Mouse (Mus musculus): Measurements from ENCODE around the gene 4930523C07Rik. TPM values are rescaled to one million over a fixed set of nuclear protein-coding genes. Genes with fewer than 3 reads are reported as not detected.

Gene 4930523C07Rik
- polyA plus RNA-seq, 1 experiment = 9.5 TPM

DNA sequence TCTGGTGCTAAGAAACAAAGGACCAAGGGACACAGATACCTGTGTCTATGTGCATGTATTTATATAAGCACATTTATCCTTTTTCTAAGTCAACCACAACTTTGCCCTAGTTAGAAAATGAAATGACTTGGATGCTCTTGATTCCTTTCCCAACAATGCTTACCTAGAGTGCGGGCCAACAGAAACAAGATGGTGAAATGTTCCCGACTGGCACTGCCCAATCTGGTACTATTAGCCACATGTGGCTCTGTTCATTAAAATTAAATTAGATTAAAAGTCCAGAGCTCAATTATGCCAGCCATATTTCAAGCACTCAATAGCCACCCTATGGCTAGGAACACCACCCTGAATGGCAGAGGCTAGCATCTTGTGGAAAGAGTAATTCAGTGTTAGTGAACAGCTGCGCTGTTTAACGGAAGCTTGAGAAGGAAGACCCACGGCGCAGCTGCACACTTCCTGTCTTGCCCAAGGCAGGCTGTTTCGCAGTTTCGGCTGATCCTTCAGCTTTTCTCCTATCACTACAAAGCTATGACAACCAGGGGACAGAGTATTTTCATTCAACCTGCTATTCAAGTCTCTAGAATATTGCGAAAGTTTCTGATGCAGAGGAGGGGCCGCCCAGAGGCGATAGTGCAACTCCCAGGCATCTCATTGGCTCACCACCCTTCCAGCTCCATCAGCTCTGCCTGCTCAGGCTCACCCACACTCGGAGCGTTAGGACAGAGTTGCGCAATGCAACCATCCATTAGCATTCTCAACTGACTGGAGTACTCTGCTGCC lies 34.9 kb downstream of the 4930523C07Rik start:
- H3K4me1 ChIP-seq (ENCODE audit: control insufficient read depth, insufficient read depth, low read length) = no peaks in the 10 kb centered on the region; the same call in 1 of the 2 replicates
- 0 out of 2 replicates have a peak overlapping the region, but pooled peaks have one; percentile 6 for H3K4me3 ChIP-seq (ENCODE audit: insufficient read depth, low read depth, low read length)
- H3K27ac ChIP-seq (ENCODE audit: insufficient read depth, low read depth, low read length) = no peak overlapping the region
- no peaks in the 10 kb centered on the region for H3K27me3 ChIP-seq (replicated peaks; ENCODE audit: control insufficient read depth, insufficient read depth, low read length)
- peak; percentile 79 for DNase-seq
- no peaks in the 10 kb centered on the region for H3K36me3 ChIP-seq (ENCODE audit: control insufficient read depth, insufficient read depth, low read length)
- 58% methylated on average over 14 of the region's 14 CpGs for WGBS
- 0 out of 2 replicates have a peak, but pooled peaks have one; percentile 2 for TF ChIP-seq CTCF (conservative IDR thresholded peaks at IDR 0.05; ENCODE audit: insufficient read depth, insufficient read length, low read depth, low read length)
- no peak for TF ChIP-seq POLR2A (IDR thresholded peaks at IDR 0.05; ENCODE audit: low read depth, low read length)

DNA sequence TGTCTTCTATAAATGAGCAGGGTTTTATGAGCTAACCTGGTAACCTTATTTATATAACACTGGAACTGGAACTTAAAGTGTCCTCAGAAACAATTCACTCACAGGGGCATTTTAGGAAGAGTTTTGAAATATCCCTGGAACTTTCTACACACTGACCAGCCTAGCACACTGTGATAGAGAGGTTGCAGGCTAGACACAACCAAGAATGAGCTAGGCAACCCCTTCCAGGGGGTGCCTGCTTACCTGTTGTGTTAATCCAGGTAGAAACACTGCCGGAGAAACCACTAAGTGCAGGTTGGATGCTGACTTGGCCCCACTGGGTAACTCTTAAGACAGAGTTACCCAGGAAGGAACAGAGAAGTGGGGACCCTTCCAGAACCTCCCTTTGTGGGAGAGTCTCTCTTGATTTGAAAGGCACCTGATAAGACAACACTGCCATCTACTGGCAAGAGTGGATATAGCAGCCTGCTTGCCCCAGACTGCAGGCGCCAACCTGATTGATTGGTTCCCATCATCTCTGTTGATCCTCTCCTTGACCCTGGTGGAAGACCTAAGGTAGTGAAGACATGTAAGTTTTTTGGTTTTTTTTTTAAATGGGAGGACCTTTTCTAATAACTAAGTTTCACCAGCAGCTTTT lies 36.7 kb downstream of the 4930523C07Rik start:
- peak; percentile 76 for DNase-seq
- TF ChIP-seq POLR2A (IDR thresholded peaks at IDR 0.05; ENCODE audit: low read depth, low read length) = no peak
- peak; percentile 94 for TF ChIP-seq CTCF (conservative IDR thresholded peaks at IDR 0.05; ENCODE audit: insufficient read depth, insufficient read length, low read depth, low read length)
- H3K4me3 ChIP-seq (ENCODE audit: insufficient read depth, low read depth, low read length) = no peak overlapping the region
- no peaks in the 10 kb centered on the region for H3K36me3 ChIP-seq (ENCODE audit: control insufficient read depth, insufficient read depth, low read length)
- no peaks in the 10 kb centered on the region for H3K27me3 ChIP-seq (replicated peaks; ENCODE audit: control insufficient read depth, insufficient read depth, low read length)
- H3K27ac ChIP-seq (ENCODE audit: insufficient read depth, low read depth, low read length) = no peak overlapping the region
- WGBS = 22% methylated on average over 2 of the region's 2 CpGs
- H3K4me1 ChIP-seq (ENCODE audit: control insufficient read depth, insufficient read depth, low read length) = no peaks in the 10 kb centered on the region; the same call in 1 of the 2 replicates

DNA sequence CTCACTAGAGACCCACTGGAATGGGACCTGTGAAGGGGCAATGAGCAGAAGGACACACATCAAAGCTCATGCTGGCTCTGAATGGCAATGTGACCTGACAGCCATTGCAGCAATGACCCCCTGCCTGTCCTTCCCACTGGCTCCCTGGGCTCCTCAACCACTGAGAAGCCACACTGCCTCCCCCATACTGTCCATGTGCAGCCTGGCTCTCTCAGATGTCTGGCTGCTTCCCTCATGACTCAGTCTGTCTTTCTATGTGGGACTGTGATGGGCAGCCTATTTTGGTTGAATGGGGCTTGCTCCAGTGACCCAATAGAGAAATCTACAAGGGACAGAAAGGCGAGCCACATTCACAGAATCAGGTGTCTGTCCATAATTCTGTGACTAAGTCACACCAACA lies 38.5 kb downstream of the 4930523C07Rik start:
- Histone ChIP-seq H3K4me3 (ENCODE audit: insufficient read depth, low read depth, low read length) (no peak overlapping the region), H3K27ac (ENCODE audit: insufficient read depth, low read depth, low read length) (no peak overlapping the region), H3K36me3 (ENCODE audit: control insufficient read depth, insufficient read depth, low read length) (no peaks in the 10 kb centered on the region), H3K27me3 (replicated peaks; ENCODE audit: control insufficient read depth, insufficient read depth, low read length) (no peaks in the 10 kb centered on the region), H3K4me1 (ENCODE audit: control insufficient read depth, insufficient read depth, low read length) (no peaks in the 10 kb centered on the region; the same call in 1 of the 2 replicates)
- TF ChIP-seq CTCF (conservative IDR thresholded peaks at IDR 0.05; ENCODE audit: insufficient read depth, insufficient read length, low read depth, low read length) (no peak), POLR2A (IDR thresholded peaks at IDR 0.05; ENCODE audit: low read depth, low read length) (no peak)
- no peak for DNase-seq
- WGBS = 81% methylated on average over 1 of the region's 1 CpGs

DNA sequence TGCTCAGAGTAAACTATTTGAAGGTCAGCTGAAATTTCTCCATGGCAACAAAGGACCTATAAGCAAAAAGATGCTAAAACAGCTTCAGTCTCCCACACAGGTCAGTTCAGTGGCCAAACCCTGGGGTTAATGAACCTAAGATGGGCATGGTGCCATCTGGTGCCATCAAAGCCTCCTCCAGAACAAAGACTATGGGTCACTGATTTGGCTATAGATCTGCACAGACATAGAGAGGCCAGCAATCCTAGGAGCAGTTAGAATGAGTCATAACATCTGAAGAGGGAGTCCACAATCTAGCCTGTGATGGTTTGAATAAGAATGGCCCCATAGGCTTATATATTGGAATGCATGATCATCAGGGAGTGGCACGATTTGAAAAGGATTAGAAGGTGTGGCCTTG lies 40.1 kb downstream of the 4930523C07Rik start:
- Histone ChIP-seq H3K36me3 (ENCODE audit: control insufficient read depth, insufficient read depth, low read length) (no peaks in the 10 kb centered on the region), H3K4me3 (ENCODE audit: insufficient read depth, low read depth, low read length) (no peak overlapping the region), H3K4me1 (ENCODE audit: control insufficient read depth, insufficient read depth, low read length) (no peaks in the 10 kb centered on the region; the same call in 1 of the 2 replicates), H3K27me3 (replicated peaks; ENCODE audit: control insufficient read depth, insufficient read depth, low read length) (no peaks in the 10 kb centered on the region), H3K27ac (ENCODE audit: insufficient read depth, low read depth, low read length) (no peak overlapping the region)
- no peak for TF ChIP-seq POLR2A (IDR thresholded peaks at IDR 0.05; ENCODE audit: low read depth, low read length)
- no peak for TF ChIP-seq CTCF (conservative IDR thresholded peaks at IDR 0.05; ENCODE audit: insufficient read depth, insufficient read length, low read depth, low read length)
- DNase-seq = no peak
- WGBS = 84% methylated on average over 1 of the region's 1 CpGs

DNA sequence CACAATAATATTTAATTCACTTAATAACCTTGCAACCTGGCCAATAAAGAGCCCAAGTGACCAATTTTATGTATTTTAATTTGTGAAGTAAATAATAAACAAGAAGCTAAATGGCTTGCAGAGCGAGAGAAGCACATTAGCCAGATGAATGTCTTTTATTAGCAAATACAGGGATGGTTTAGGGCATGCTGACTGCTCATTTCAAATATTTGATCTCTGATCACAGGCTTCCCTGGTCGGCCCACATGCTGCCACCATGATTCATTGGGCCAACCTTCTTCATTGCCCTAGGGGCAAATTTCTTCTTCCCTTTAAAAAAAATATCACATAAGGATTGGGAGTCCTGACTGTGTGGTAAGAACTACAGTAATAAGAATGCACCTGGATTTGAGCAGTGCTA lies 42.5 kb downstream of the 4930523C07Rik start:
- TF ChIP-seq POLR2A (IDR thresholded peaks at IDR 0.05; ENCODE audit: low read depth, low read length) (no peak), CTCF (conservative IDR thresholded peaks at IDR 0.05; ENCODE audit: insufficient read depth, insufficient read length, low read depth, low read length) (no peak)
- Histone ChIP-seq H3K4me3 (ENCODE audit: insufficient read depth, low read depth, low read length) (no peak overlapping the region), H3K27ac (ENCODE audit: insufficient read depth, low read depth, low read length) (no peak overlapping the region), H3K36me3 (ENCODE audit: control insufficient read depth, insufficient read depth, low read length) (no peaks in the 10 kb centered on the region), H3K4me1 (ENCODE audit: control insufficient read depth, insufficient read depth, low read length) (no peaks in the 10 kb centered on the region), H3K27me3 (replicated peaks; ENCODE audit: control insufficient read depth, insufficient read depth, low read length) (no peaks in the 10 kb centered on the region)
- WGBS = 75% methylated on average over 2 of the region's 2 CpGs
- no peak for DNase-seq

DNA sequence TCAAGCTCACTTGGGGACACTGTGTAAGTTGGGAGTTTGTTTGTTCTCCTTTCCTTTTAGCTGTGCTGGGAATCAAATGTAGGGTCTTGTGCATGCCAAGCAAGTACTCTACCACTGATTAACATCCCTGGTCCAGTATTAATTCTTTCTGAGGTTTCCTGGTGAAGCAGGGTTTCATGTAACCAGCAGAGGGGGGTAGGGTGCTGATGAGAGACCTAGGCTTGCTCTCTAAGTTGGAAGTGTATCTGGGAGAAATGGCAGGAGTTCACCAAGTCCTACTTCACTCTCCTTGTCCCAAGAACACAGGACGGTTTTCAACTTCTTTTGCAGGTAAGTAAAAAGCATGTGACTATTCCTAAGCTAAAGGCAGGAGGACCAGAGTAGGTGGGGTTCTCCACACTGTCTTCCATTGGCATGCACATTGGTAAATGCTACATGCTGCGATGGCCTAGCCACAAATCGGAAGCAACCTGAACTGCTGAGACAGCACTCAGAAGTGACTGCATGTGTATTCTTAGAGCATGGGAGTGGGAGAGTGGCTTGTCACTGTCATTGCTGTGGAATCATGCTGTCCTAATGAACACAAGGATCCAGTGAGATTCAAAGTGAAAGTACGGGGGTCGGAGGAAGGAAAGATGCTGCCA lies 55.6 kb downstream of the 4930523C07Rik start:
- 89% methylated on average over 5 of the region's 5 CpGs for WGBS
- no peak for DNase-seq
- H3K36me3 ChIP-seq (ENCODE audit: control insufficient read depth, insufficient read depth, low read length) = no peaks in the 10 kb centered on the region

DNA sequence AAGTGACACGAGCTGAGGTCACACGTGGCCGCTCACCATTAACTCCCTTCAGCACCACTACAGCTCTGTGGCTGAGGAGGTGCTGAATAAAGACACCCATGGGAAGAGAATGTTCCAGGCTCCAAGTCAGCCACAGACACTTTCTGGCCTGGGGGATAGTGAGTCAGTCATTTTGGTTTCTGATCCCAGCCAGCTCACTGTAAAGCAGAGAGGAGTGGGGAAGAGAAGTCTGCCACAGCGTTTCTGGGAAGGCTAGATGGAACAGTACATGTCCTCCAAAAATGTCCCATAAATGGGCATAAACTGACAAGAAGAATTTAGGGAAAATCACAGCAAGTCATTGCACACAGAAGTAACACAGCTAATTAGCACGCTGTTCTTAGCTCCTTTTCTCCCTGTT lies 56.8 kb downstream of the 4930523C07Rik start:
- H3K27me3 ChIP-seq (replicated peaks; ENCODE audit: control insufficient read depth, insufficient read depth, low read length) = no peaks in the 10 kb centered on the region
- H3K4me1 ChIP-seq (ENCODE audit: control insufficient read depth, insufficient read depth, low read length) = no peaks in the 10 kb centered on the region
- no peaks in the 10 kb centered on the region for H3K36me3 ChIP-seq (ENCODE audit: control insufficient read depth, insufficient read depth, low read length)
- H3K4me3 ChIP-seq (ENCODE audit: insufficient read depth, low read depth, low read length) = no peak overlapping the region
- WGBS = 68% methylated on average over 5 of the region's 5 CpGs
- TF ChIP-seq CTCF (conservative IDR thresholded peaks at IDR 0.05; ENCODE audit: insufficient read depth, insufficient read length, low read depth, low read length) (no peak), POLR2A (IDR thresholded peaks at IDR 0.05; ENCODE audit: low read depth, low read length) (no peak)
- no peak overlapping the region for H3K27ac ChIP-seq (ENCODE audit: insufficient read depth, low read depth, low read length)
- no peak for DNase-seq

More for the DNA sequence above, 55.6 kb downstream of the 4930523C07Rik start:
- Histone ChIP-seq H3K4me1 (ENCODE audit: control insufficient read depth, insufficient read depth, low read length) (no peaks in the 10 kb centered on the region), H3K27me3 (replicated peaks; ENCODE audit: control insufficient read depth, insufficient read depth, low read length) (no peaks in the 10 kb centered on the region), H3K27ac (ENCODE audit: insufficient read depth, low read depth, low read length) (no peak overlapping the region), H3K4me3 (ENCODE audit: insufficient read depth, low read depth, low read length) (no peak overlapping the region)
- TF ChIP-seq CTCF (conservative IDR thresholded peaks at IDR 0.05; ENCODE audit: insufficient read depth, insufficient read length, low read depth, low read length) (no peak), POLR2A (IDR thresholded peaks at IDR 0.05; ENCODE audit: low read depth, low read length) (no peak)
